Mouse (Mus musculus) layer of hippocampus, postnatal 36 days (tissue): ENCODE measurements at regions not wholly inside any gene's neighbourhood (a gene's known extent, or its start where the extent isn't known, plus 50 kb on each side); places are given as distances from the start of the nearest gene placed in this dataset.
A peak's percentile ranks its signal among the peaks of the same experiment; 100 is the strongest.

Experiments
- DNase-seq, 2 experiments: peaks; one replicate each; pipeline ENCODE4 v3.0.0; 2022

DNA sequence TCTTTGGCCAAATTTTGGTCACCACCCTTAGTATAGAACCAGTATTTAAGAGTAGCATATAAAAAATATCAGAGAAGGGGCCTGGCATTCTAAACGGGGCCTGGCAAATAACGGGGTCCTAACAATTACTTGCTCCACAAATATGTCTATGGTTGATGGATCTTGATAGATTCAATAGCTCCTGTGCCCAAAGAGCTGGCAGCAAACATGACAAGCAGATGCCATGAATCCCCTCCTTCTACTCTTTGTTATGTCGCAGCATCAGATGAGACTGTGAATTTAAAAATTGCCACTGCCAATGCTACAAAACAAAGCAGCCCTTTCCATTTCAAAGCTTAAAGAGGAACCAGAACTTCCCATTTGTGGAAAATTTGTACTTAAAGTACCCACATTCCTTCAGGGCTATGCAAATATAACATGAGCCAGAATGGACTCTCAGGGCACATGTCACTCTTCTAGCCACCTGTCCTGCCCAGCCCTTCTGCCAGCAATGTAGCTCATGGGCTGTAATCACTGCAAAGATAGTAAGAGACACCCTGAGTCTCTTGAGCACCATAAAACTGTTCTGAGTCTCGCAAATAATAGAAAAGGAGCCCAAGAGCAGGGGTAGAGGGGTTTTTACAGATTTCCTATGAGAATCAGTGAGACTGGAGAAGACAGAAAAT lies 342.4 kb upstream of the Kirrel3 start:
- DNase-seq = no peak

GRCm38 (mm10) chr9:34155240-34156019 lies 330.3 kb upstream of the Kirrel3 start:
- DNase-seq = no peak

- DNase-seq = peak in 1 of 2 experiments; percentile 6
Observed at GRCm38 (mm10) chr9:34156581-34156980, 329.1 kb upstream of the Kirrel3 start.

GRCm38 (mm10) chr9:34161119-34161518 lies 324.6 kb upstream of the Kirrel3 start:
- DNase-seq = no peak

DNA sequence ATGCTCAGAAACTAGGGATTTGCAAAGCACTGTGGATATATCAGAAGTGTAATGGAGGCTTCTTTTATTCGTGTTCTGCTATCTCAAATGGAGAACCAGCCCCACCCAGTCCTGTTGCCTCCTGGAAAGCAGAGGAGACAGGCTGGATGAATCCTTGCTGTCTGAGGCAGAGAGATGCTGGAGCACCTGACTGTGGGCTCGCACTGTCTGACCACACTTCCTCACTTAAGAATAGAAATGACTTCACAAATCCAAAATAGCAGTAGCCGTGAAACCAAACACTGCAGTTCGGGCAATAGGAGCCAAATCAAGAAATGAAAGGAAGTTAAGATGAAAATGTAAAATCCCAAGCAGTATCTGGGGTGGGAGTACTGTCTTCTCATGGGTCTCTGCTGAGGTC lies 299.4 kb upstream of the Kirrel3 start:
- no peak for DNase-seq

GRCm38 (mm10) chr9:34192542-34192941 lies 293.2 kb upstream of the Kirrel3 start:
- no peak for DNase-seq

- no peak for DNase-seq
Observed at GRCm38 (mm10) chr9:34202122-34202941, 283.4 kb upstream of the Kirrel3 start.

GRCm38 (mm10) chr9:34202942-34203551 lies 282.6 kb upstream of the Kirrel3 start:
- DNase-seq = no peak

- DNase-seq = no peak
Observed at GRCm38 (mm10) chr9:34203624-34204365, 281.9 kb upstream of the Kirrel3 start.

GRCm38 (mm10) chr9:34204479-34204878 lies 281.2 kb upstream of the Kirrel3 start:
- DNase-seq = no peak

- peak; percentile 46 to 51 for DNase-seq
Observed at GRCm38 (mm10) chr9:34231561-34231960, 254.1 kb upstream of the Kirrel3 start.

DNA sequence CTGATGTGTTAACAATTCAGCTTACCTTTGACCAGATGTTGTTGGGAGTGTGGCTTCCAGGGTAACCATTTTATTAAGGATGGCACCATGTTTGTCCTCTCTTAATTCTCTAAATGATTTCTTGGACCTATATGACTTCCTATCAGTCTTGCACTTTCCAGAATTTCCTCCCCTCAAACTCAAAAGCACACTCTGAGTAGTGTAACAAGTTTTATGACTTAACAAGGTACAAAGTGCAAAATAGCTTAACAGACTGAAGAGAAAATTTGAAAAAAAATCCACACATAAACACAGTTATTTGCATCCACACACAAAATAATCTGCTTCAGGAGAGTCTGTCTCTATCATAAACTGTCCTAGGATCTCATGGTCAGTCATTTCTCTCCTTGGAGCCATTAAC lies 251.0 kb upstream of the Kirrel3 start:
- no peak for DNase-seq

DNA sequence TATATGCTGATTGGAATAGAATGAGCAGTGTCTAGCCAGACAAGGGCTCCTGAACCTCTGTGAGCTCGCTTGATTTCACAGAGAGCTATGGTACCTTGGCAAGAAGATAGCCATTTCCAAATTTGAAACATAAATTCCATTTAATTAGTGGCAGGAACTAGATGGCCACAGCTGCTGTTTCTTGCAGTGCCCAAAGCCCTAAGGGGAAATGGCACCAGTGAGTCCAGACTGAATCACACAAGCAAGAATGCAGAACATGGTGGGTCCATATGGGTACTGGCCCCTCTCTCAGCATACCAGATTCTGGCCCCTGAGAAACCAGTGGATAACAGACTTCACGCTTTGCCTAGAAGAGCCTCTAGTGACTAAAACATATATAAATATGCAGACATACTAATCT lies 246.2 kb upstream of the Kirrel3 start:
- DNase-seq = no peak

GRCm38 (mm10) chr9:34243674-34244073 lies 242.0 kb upstream of the Kirrel3 start:
- no peak for DNase-seq

GRCm38 (mm10) chr9:34244576-34244975 lies 241.1 kb upstream of the Kirrel3 start:
- no peak for DNase-seq

GRCm38 (mm10) chr9:34252796-34253195 lies 232.9 kb upstream of the Kirrel3 start:
- DNase-seq = no peak

- no peak for DNase-seq
Observed at GRCm38 (mm10) chr9:34258492-34258891, 227.2 kb upstream of the Kirrel3 start.

DNA sequence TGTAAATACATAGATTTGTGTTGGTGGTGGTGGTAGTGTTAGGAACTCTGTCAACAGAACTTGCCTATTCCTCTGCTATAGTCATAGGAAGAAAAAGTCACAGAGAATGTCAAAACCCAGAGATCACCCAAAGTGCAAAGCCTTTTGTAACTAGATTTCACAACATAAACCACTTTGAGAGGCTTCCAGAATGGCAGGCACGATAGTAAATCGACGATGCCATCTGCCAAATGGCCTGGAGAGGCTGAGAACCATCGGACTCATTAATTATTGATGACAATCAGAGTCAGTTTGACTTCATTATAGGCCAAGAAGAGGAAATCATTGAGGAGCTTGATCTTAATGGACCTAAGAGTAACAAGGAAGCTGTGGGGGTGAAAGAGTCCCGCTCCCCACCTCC lies 207.6 kb upstream of the Kirrel3 start:
- DNase-seq = no peak

GRCm38 (mm10) chr9:34279386-34279785 lies 206.3 kb upstream of the Kirrel3 start:
- DNase-seq = no peak

DNA sequence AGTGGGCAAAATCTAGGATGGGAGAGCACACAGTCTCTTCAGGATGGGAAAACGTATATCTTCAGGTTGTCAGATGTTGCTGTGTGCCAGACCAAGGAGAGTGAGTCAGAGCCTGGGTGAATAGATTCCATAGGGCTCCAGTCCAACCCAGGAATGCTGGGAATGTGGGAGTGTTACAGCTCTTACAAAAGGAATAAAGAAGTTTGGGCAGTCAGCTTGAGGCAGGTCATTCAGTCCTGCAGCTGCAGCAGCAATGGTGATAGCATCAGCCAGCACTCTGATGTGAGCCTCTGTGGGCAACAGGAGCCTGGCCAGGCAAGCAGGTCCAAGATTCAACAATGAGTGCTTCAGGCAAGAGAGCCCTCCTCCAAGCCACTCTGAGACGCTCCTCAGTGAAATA lies 205.8 kb upstream of the Kirrel3 start:
- no peak for DNase-seq

GRCm38 (mm10) chr9:34280311-34281208 lies 205.1 kb upstream of the Kirrel3 start:
- no peak for DNase-seq
